7 mouse cellular contexts compared by ENCODE assay signal in genomic region chr2:94265221-94266191, GRCm38 (mm10).
DNase-seq lines count a peak whose midpoint lies in the region; ATAC-seq and TF ChIP-seq lines count a peak whose summit lies in the region.

No protein-coding gene starts in this region.

- peak; percentile 62 for DNase-seq in MN1 (ENCODE audit: low spot score)
- peak; percentile 95 for DNase-seq in brain, embryonic 14.5 days (ENCODE audit: low read depth)
- DNase-seq in liver, embryonic 13.5 days = no peak
- no peak for DNase-seq in spleen, postnatal 14 days (ENCODE audit: low spot score in 2 of 2)

- H3K9ac ChIP-seq in intestine, postnatal 0 days (ENCODE audit: low read depth, low read length) = no peak overlapping the region
- H3K9ac ChIP-seq in liver, embryonic 13.5 days = no peak overlapping the region
- H3K9ac ChIP-seq in neural tube, embryonic 12.5 days = peak overlapping the region; percentile 45; the same call in 1 of the 2 replicates

- H3K4me2 ChIP-seq in intestine, postnatal 0 days (replicated peaks; ENCODE audit: low read depth) = peak overlapping the region; percentile 54
- peak overlapping the region; percentile 37 for H3K4me2 ChIP-seq in liver, embryonic 13.5 days
- peak overlapping the region; percentile 73 for H3K4me2 ChIP-seq in neural tube, embryonic 12.5 days (replicated peaks)

- no peaks in the 10 kb centered on the region for H3K4me1 ChIP-seq in intestine, postnatal 0 days (replicated peaks; ENCODE audit: control insufficient read depth, insufficient read depth, low read length)
- H3K4me1 ChIP-seq in liver, embryonic 13.5 days (replicated peaks) = peaks cover 16% of the 10 kb centered on the region
- peaks cover 37% of the 10 kb centered on the region for H3K4me1 ChIP-seq in neural tube, embryonic 12.5 days

- 8% methylated on average over 16 of the region's 16 CpGs for WGBS in intestine, postnatal 0 days
- WGBS in liver, embryonic 13.5 days (ENCODE audit: insufficient replicate concordance) = 5% methylated on average over 16 of the region's 16 CpGs
- WGBS in neural tube, embryonic 12.5 days = 3% methylated on average over 16 of the region's 16 CpGs

- no peak for TF ChIP-seq POLR2A in brain, embryonic 14.5 days (IDR thresholded peaks at IDR 0.05; ENCODE audit: borderline replicate concordance, extremely low read depth, insufficient read depth, insufficient read length, poor library complexity, severe bottlenecking)

- peak; percentile 43 for ATAC-seq in granulocyte monocyte progenitor cell, adult 5-6 weeks (replicated peaks; ENCODE audit: poor library complexity, severe bottlenecking)
- ATAC-seq in intestine, postnatal 0 days = no peak
- no peak for ATAC-seq in liver, embryonic 13.5 days (ENCODE audit: low read depth)
- ATAC-seq in neural tube, embryonic 12.5 days (ENCODE audit: low FRiP score, low read depth) = peak; percentile 78

- H3K4me3 ChIP-seq in intestine, postnatal 0 days (ENCODE audit: low read depth, low read length) = no peak overlapping the region
- H3K4me3 ChIP-seq in liver, embryonic 13.5 days (replicated peaks) = no peak overlapping the region
- H3K4me3 ChIP-seq in neural tube, embryonic 12.5 days = peak overlapping the region; percentile 27

- H3K27me3 ChIP-seq in intestine, postnatal 0 days (replicated peaks; ENCODE audit: control insufficient read depth, insufficient read depth, low read length) = peaks cover 15% of the 10 kb centered on the region; the same call in 1 of the 2 replicates
- H3K27me3 ChIP-seq in liver, embryonic 13.5 days = peaks cover 59% of the 10 kb centered on the region
- peaks cover 6% of the 10 kb centered on the region for H3K27me3 ChIP-seq in neural tube, embryonic 12.5 days (replicated peaks)

- no peaks in the 10 kb centered on the region for H3K36me3 ChIP-seq in intestine, postnatal 0 days (ENCODE audit: control insufficient read depth, insufficient read depth)
- no peaks in the 10 kb centered on the region for H3K36me3 ChIP-seq in liver, embryonic 13.5 days
- no peaks in the 10 kb centered on the region for H3K36me3 ChIP-seq in neural tube, embryonic 12.5 days

- no peak for TF ChIP-seq CTCF in brain, embryonic 14.5 days (IDR thresholded peaks at IDR 0.05; ENCODE audit: borderline replicate concordance, extremely low read depth, insufficient read depth, insufficient read length)
- TF ChIP-seq CTCF in intestine, postnatal 0 days (IDR thresholded peaks at IDR 0.05; ENCODE audit: low read depth) = no peak

- H3K27ac ChIP-seq in intestine, postnatal 0 days (ENCODE audit: low read depth, low read length) = no peak overlapping the region
- no peak overlapping the region for H3K27ac ChIP-seq in liver, embryonic 13.5 days
- no peak overlapping the region for H3K27ac ChIP-seq in neural tube, embryonic 12.5 days

- no peaks in the 10 kb centered on the region for H3K9me3 ChIP-seq in intestine, postnatal 0 days (ENCODE audit: control insufficient read depth)
- no peaks in the 10 kb centered on the region for H3K9me3 ChIP-seq in liver, embryonic 13.5 days (replicated peaks)
- no peaks in the 10 kb centered on the region for H3K9me3 ChIP-seq in neural tube, embryonic 12.5 days

Comparison
In these comparisons a context has a peak if more than half of its experiments do, and no peak if none do; other contexts are left out.
1. DNase-seq: peak in MN1 (single experiment) and brain, embryonic 14.5 days (single experiment); none in liver, embryonic 13.5 days (single experiment) and spleen, postnatal 14 days (0 of 2).
2. ATAC-seq: peak in granulocyte monocyte progenitor cell, adult 5-6 weeks (single experiment) and neural tube, embryonic 12.5 days (single experiment); none in intestine, postnatal 0 days (single experiment) and liver, embryonic 13.5 days (single experiment).
3. Peak in every context shown above with its lines, with median percentiles within 50 percentile points of each other: H3K4me2 ChIP-seq.